Mouse (Mus musculus) lung, embryonic 16.5 days (tissue): ENCODE data around the gene Ulk4. TPM values are rescaled to one million over a fixed set of nuclear protein-coding genes. Genes with fewer than 3 reads are reported as not detected.
A peak's percentile ranks its signal among the peaks of the same experiment; 100 is the strongest.

Experiments
- ATAC-seq: fragments of 200-750 bp; cut with Nextera tagmentation; 2 replicates; pipeline ENCODE4 v1.8.0; 2017; ENCODE audit warnings: low read depth, mild to moderate bottlenecking, moderate library complexity
- H3K27ac ChIP-seq: fragments of 300-500 bp; sonication (generic); 2 replicates; pipeline ENCODE4 v1.5.1; 2014; ENCODE audit warnings: mild to moderate bottlenecking, control low read depth, low read length
- H3K27me3 ChIP-seq: fragments of 300-500 bp; sonication (generic); 2 replicates; pipeline ENCODE4 v1.6.1; 2014; ENCODE audit warnings: low read depth, low read length, mixed read lengths; ENCODE audit not compliant: control insufficient read depth, insufficient read depth
- H3K36me3 ChIP-seq: fragments of 300-500 bp; sonication (generic); 2 replicates; pipeline ENCODE4 v1.6.1; 2014; ENCODE audit warnings: low read length; ENCODE audit not compliant: control insufficient read depth, insufficient read depth
- H3K4me1 ChIP-seq: fragments of 300-500 bp; sonication (generic); replicated peaks from 2 replicates; pipeline ENCODE4 v1.6.1; 2014; ENCODE audit warnings: low read length, mixed read lengths; ENCODE audit not compliant: control insufficient read depth, insufficient read depth
- H3K4me2 ChIP-seq: fragments of 300-500 bp; sonication (generic); 2 replicates; pipeline ENCODE4 v1.6.1; 2014; ENCODE audit warnings: low read depth, low read length, control low read depth
- H3K4me3 ChIP-seq: fragments of 300-500 bp; sonication (generic); 2 replicates; pipeline ENCODE4 v1.5.1; 2014; ENCODE audit warnings: mild to moderate bottlenecking, low read length, control low read depth
- H3K9ac ChIP-seq: fragments of 300-500 bp; sonication (generic); 2 replicates; pipeline ENCODE4 v1.6.1; 2014; ENCODE audit warnings: low read length, control low read depth
- H3K9me3 ChIP-seq: fragments of 300-500 bp; sonication (generic); 2 replicates; pipeline ENCODE4 v1.6.1; 2016; ENCODE audit warnings: low read length; ENCODE audit not compliant: control insufficient read depth
- WGBS: fragments of 180-500 bp; shearing (Covaris S2); extraction: QIAGEN DNeasy Blood & Tissue Kit; methylation state at CpG from one replicate; pipeline ENCODE4 v1.1.7; 2014; 5-methylcytosine and 5-hydroxymethylcytosine counted together
- polyA plus RNA-seq: library from polyadenylated mRNA; unstranded; fragments of >200 nt; fragmentation: Nextera tagmentation; extraction: Ambion mirVana; gene quantifications from 2 replicates; pipeline ENCODE4 v1.2.1, GENCODE M21; 2015

The Ulk4 gene
- polyA plus RNA-seq, 1 experiment from 2014 or later: 155 TPM

DNA sequence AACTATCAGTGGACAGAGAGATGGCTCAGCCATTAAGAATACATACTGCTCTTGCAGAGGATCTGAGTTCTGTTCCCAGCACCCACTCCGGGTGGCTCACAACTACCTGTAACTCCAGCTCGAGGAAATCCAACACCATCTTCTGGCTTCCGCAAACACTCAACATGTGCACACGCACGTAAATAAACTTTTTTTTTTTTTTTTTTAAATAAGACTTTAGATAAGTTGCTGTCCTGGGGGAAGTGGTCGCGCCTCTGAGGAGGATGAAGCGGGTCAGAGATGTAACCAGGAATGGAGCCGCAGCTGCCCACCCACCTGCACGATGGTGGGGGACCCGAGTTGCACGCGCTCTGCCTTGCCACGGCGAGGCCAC, 266 bp downstream of the Ulk4 start:
- no peaks in the 10 kb centered on the region for H3K9me3 ChIP-seq
- H3K4me1 ChIP-seq: peaks cover 13% of the 10 kb centered on the region
- no peak overlapping the region for H3K27ac ChIP-seq
- H3K9ac ChIP-seq: peak overlapping the region; percentile 79
- peak overlapping the region; percentile 70 for H3K4me3 ChIP-seq
- H3K27me3 ChIP-seq: no peaks in the 10 kb centered on the region
- H3K4me2 ChIP-seq: peak overlapping the region; percentile 93
- no peaks in the 10 kb centered on the region for H3K36me3 ChIP-seq
- ATAC-seq: no peak
- 10% methylated on average over 15 of the region's 15 CpGs for WGBS

GRCm38 (mm10) chr9:121271561-121271960, 5.4 kb downstream of the Ulk4 start:
- Histone ChIP-seq H3K27me3 (no peaks in the 10 kb centered on the region), H3K27ac (no peak overlapping the region), H3K4me1 (peaks cover 7% of the 10 kb centered on the region), H3K4me3 (no peak overlapping the region), H3K4me2 (no peak overlapping the region), H3K9ac (no peak overlapping the region), H3K36me3 (no peaks in the 10 kb centered on the region), H3K9me3 (no peaks in the 10 kb centered on the region)
- peak; percentile 76 for ATAC-seq
- WGBS: 37% methylated on average over 4 of the region's 4 CpGs

DNA sequence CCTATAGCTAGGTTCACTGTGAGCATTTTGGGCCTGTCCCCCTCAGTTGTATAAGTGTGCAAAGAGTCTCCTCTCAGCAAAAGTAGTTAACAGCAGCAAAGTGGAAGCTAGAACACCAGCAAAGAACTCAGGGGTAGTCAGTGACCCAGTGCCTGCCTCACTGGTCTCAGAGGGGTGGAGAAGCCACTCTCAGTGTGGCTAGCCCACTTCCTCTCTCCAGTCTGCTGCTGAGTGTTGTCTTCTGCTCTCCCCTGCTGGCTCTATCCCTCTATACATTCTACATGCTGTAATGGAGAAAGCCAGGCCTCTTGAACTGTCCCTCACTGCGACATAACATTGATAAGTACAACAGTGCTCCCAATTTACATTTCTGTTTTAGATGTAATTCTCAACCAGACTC, 5.8 kb downstream of the Ulk4 start:
- no peak overlapping the region for H3K9ac ChIP-seq
- H3K36me3 ChIP-seq: no peaks in the 10 kb centered on the region
- H3K4me2 ChIP-seq: no peak overlapping the region
- 0 out of 2 replicates have a peak, but pooled peaks have one; percentile 31 for ATAC-seq
- no peaks in the 10 kb centered on the region for H3K9me3 ChIP-seq
- 53% methylated on average over 1 of the region's 1 CpGs for WGBS
- no peak overlapping the region for H3K4me3 ChIP-seq
- peaks cover 5% of the 10 kb centered on the region; the same call in 1 of the 2 replicates for H3K4me1 ChIP-seq
- H3K27me3 ChIP-seq: no peaks in the 10 kb centered on the region
- no peak overlapping the region for H3K27ac ChIP-seq

DNA sequence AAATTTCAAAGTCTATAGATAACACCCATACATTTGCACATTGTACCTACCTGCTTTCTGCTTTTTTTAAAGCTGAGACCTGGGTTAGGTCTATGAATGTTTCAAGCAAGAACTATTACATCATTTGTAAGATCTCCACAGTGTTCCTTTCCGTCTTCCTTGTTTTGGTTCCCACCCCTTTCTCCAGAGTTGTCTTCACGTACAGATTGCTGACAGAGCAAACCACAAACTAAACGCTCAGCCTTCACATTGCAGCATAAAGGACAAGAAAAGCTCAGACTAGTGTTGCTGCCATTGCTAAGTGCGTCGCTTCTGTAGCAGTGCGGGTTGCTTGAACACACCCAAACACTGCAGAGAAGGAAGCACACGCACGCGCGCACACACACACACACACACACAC, 11.7 kb downstream of the Ulk4 start:
- H3K4me1 ChIP-seq: no peaks in the 10 kb centered on the region
- ATAC-seq: no peak
- no peak overlapping the region for H3K4me3 ChIP-seq
- no peak overlapping the region for H3K4me2 ChIP-seq
- no peak overlapping the region for H3K9ac ChIP-seq
- H3K36me3 ChIP-seq: no peaks in the 10 kb centered on the region
- H3K27ac ChIP-seq: no peak overlapping the region
- H3K9me3 ChIP-seq: no peaks in the 10 kb centered on the region
- H3K27me3 ChIP-seq: no peaks in the 10 kb centered on the region
- WGBS: 73% methylated on average over 10 of the region's 10 CpGs

- no peak for ATAC-seq
- H3K4me2 ChIP-seq: no peak overlapping the region
- no peaks in the 10 kb centered on the region for H3K27me3 ChIP-seq
- H3K4me3 ChIP-seq: no peak overlapping the region
- H3K27ac ChIP-seq: no peak overlapping the region
- H3K4me1 ChIP-seq: no peaks in the 10 kb centered on the region
- no peak overlapping the region for H3K9ac ChIP-seq
- 82% methylated on average over 9 of the region's 9 CpGs for WGBS
- no peaks in the 10 kb centered on the region for H3K9me3 ChIP-seq
- no peaks in the 10 kb centered on the region for H3K36me3 ChIP-seq
Observed at GRCm38 (mm10) chr9:121257106-121257505, 19.9 kb downstream of the Ulk4 start.

DNA sequence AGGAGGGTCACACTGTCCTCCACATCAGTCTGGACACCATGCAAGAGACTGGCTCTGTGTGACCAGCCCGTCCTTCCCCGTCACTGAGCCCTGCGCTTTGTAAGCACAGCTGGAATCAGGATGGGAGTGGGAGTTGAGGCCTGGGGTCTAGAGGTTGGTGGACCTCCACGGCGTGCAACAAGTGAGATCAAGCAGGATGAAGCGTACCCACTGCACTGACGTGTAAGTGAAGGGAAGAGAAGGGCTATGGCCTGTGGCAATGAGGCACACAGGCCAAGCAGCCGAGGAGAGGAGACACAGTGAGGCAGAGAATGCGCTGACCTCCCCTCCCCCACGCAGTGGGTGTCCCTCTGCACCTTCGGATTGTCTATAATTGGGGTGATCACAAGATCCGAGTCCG, 22.2 kb downstream of the Ulk4 start:
- Histone ChIP-seq H3K9me3 (no peaks in the 10 kb centered on the region), H3K36me3 (no peaks in the 10 kb centered on the region), H3K27me3 (no peaks in the 10 kb centered on the region), H3K4me3 (no peak overlapping the region), H3K4me1 (no peaks in the 10 kb centered on the region), H3K4me2 (no peak overlapping the region), H3K27ac (no peak overlapping the region), H3K9ac (no peak overlapping the region)
- no peak for ATAC-seq
- 94% methylated on average over 13 of the region's 13 CpGs for WGBS

GRCm38 (mm10) chr9:121253983-121254382, 23.0 kb downstream of the Ulk4 start:
- Histone ChIP-seq H3K4me2 (no peak overlapping the region), H3K36me3 (no peaks in the 10 kb centered on the region), H3K9ac (no peak overlapping the region), H3K9me3 (no peaks in the 10 kb centered on the region), H3K27me3 (no peaks in the 10 kb centered on the region), H3K4me3 (no peak overlapping the region), H3K4me1 (no peaks in the 10 kb centered on the region), H3K27ac (no peak overlapping the region)
- 67% methylated on average over 2 of the region's 2 CpGs for WGBS
- ATAC-seq: no peak

DNA sequence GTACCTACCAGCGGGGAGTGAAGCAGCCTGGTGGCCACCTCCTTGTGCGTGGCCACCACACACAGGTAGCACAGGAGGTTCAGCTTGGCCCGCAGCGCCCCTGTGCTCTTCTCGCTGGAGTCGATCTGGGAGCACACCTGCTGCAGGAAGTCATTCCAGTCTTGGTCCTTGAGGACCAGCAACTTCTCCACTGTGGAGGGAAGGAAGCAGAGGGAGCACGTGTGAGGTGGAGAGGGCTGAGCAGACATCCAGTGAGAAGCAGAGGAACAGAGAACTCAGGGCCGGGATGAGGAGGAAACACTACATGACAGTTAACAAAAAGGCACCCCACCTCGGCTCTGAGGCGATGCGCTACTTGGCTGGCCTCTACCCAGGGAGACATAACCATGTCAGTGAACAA, 26.1 kb downstream of the Ulk4 start:
- Histone ChIP-seq H3K9me3 (no peaks in the 10 kb centered on the region), H3K36me3 (no peaks in the 10 kb centered on the region), H3K4me1 (no peaks in the 10 kb centered on the region), H3K27ac (no peak overlapping the region), H3K27me3 (no peaks in the 10 kb centered on the region), H3K4me2 (no peak overlapping the region), H3K9ac (no peak overlapping the region), H3K4me3 (no peak overlapping the region)
- WGBS: 87% methylated on average over 11 of the region's 11 CpGs
- no peak for ATAC-seq

GRCm38 (mm10) chr9:121249805-121250204, 27.2 kb downstream of the Ulk4 start:
- no peaks in the 10 kb centered on the region for H3K27me3 ChIP-seq
- no peaks in the 10 kb centered on the region for H3K36me3 ChIP-seq
- H3K4me2 ChIP-seq: no peak overlapping the region
- 40% methylated on average over 14 of the region's 14 CpGs for WGBS
- no peak overlapping the region for H3K9ac ChIP-seq
- no peaks in the 10 kb centered on the region for H3K9me3 ChIP-seq
- H3K27ac ChIP-seq: no peak overlapping the region
- H3K4me1 ChIP-seq: no peaks in the 10 kb centered on the region
- no peak overlapping the region for H3K4me3 ChIP-seq
- ATAC-seq: no peak
